Mouse (Mus musculus) skeletal muscle tissue, postnatal 0 days (tissue): ENCODE measurements around the gene Itgb4. TPM values are rescaled to one million over a fixed set of nuclear protein-coding genes. Genes with fewer than 3 reads are reported as not detected.

Source experiments
- polyA plus RNA-seq: library from polyadenylated mRNA; unstranded; fragments of >200 nt; fragmentation: Nextera tagmentation; extraction: Ambion mirVana; gene quantifications from 2 replicates; pipeline ENCODE4 v1.2.1, GENCODE M21; 2015

The Itgb4 gene
- polyA plus RNA-seq = 1.6 and 2.1 TPM in 2 replicates

DNA sequence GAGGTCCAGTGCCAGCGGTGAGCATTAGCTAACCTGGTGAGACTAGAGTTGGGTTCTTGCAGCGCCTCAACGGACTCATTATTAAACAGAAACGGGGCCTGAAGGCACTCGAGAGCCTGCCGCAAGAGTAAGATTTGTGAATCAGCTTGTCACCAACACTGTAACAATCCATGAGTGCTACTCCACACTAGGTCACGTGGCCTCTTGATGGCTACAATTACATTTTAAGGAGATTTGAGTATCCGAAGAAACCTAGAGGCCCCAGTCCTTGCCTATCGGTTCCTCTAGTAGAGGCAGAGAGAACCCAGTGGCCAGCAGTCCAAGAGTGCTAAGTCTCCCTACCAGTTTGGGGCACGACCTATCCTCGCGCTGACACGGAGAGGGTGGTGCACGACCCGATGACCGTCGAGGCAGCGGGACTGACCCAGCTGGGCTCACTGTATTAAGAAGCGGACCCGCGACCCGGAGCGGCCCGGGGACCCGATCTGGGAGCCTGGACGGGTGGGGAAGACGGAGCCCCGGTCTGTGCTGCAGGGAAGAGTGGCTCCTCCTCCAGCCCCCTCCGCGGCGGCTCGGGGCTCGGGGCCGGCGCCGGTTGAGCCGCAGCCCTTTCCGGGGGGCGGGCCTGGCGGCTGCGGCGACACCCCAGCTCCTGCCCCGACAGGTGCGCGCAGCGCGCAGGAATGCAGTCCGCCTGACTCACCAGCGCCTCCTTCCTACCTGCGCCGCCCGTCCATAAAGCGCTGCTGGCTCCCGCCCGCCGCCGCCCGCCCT, at the start of gene Itgb4:
Itgb4 (plus strand) TSS at position 401 of the 774 bp plus-strand sequence.

DNA sequence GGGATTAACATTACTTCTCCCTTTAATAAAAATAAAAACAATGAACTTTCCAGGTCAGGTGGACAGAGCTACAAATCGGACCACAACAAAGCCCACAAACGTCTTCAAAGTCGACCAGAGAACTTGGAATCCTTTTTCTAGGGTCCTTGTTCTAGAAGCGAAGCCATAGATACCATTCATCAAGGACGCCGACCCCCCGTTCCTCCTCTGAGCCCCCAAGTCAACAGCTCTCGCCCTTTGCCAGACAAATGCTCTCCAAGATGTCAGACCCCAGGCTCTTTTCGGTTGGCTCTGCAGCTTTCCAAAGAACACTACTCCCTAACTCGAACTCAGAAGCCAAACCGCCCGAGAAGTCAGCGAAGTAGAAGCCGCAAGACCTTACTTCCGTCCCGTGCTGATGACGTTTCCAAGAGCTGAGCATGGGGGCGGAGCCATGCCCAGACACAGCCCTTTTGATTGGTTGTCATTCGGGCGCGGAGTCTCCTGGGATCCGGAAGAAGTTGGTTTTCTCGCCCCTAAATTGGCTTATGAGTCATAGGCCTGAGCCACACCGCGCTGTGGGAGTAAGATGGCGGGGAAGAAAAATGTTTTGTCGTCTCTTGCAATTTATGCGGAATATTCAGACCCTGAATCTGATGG, 41.3 kb upstream of the Itgb4 start, which contains the start of the genes Sap30bp and Recql5:
Sap30bp (plus strand) TSS at position 175 of the 639 bp plus-strand sequence.
Recql5 (minus strand) TSS at position 370 of the 639 bp plus-strand sequence.

DNA sequence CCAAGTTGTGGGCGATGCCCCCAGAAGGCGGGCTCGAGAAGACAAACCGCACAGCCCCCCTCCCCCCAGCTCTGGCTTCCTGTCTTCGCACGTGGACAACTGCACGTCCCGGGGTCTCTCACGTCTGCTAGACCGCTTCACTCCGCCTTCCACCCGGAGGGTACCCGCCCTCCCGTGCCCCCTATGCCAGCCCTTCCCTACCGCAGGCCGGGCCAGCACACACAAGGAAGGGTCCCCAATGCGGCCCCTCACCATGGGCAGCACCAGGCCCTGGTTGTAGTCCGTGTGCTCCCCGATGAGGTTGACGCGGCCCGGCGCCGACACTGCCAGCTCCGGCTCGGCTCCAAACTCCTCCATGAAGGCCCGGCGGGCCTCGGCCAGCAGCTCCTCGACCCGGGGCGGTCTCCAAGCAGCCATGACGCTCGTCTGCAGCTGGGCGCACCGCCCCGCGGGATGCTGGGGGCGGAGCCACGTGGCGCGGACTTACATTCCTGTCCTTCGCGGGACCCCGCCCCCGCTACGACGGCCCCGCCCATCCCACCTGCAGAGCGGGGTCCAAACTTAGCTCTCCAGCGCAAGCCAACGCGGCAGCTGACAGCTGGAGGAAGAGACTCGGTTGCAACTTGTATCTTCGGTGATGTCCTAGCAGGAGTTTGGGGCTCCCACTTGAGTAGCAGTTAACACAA, 37.9 kb downstream of the Itgb4 start, which contains the start of gene Galk1:
Galk1 (minus strand) TSS at position 458 of the 686 bp plus-strand sequence.

DNA sequence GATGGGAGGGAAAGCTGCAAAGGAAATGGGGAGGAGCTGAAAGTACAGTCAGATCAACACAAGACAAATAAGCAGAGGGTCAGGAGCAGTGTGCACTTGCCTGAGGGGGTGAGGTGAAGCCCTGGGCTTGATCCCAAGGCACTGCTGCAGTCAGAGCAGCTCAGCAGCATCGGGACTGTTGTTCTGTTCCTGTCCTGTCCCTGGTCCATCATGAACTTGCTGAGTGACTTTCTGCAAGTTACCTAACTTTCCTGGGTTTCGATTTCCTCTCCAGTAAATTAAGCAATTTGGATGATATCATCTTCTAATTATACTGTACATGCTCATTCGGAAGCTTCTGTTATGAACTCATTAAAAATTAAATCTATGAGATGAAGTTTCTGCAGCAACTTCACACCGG, 53.2 kb downstream of the Itgb4 start, which contains the start of gene H3f3b:
H3f3b (minus strand) TSS at position 207 of the 400 bp plus-strand sequence.

GRCm38 (mm10) chr11:116030088-116030897, 55.8 kb downstream of the Itgb4 start, which contains the start of gene Unk:
TSS of gene Unk (plus strand) at chr11:116030322.

Other genes starting within 250 kb of the Itgb4 start
- gene Tmem94, start 209.3 kb upstream of the Itgb4 start, polyA plus RNA-seq = 13.5 and 14.3 TPM in 2 replicates
- 7.4 and 7.9 TPM in 2 replicates for gene Caskin2, start 161.1 kb upstream of the Itgb4 start, polyA plus RNA-seq
- 18.6 and 21.4 TPM in 2 replicates for gene Tsen54, start 160.0 kb upstream of the Itgb4 start, polyA plus RNA-seq
- gene Llgl2, start 150.7 kb upstream of the Itgb4 start, polyA plus RNA-seq = 13.0 and 14.3 TPM in 2 replicates
- gene Myo15b, start 116.3 kb upstream of the Itgb4 start, polyA plus RNA-seq = 0.19 and 0.31 TPM in 2 replicates
- 35.1 and 36.7 TPM in 2 replicates for gene Smim5, start 74.7 kb upstream of the Itgb4 start, polyA plus RNA-seq
- 0.64 and 0.80 TPM in 2 replicates for gene Smim6, start 62.7 kb upstream of the Itgb4 start, polyA plus RNA-seq
- gene Sap30bp, start 41.4 kb upstream of the Itgb4 start, polyA plus RNA-seq = 20.3 and 23.4 TPM in 2 replicates
- 5.2 and 5.6 TPM in 2 replicates for gene Recql5, start 41.2 kb upstream of the Itgb4 start, polyA plus RNA-seq
- 51.1 and 63.1 TPM in 2 replicates for gene Galk1, start 38.0 kb downstream of the Itgb4 start, polyA plus RNA-seq
- gene H3f3b, start 53.3 kb downstream of the Itgb4 start, polyA plus RNA-seq = 498 and 591 TPM in 2 replicates
- 10.3 and 10.8 TPM in 2 replicates for gene Unk, start 55.6 kb downstream of the Itgb4 start, polyA plus RNA-seq
- gene Unc13d, start 103.3 kb downstream of the Itgb4 start, polyA plus RNA-seq = 1.6 and 2.0 TPM in 2 replicates
- gene Wbp2, start 112.3 kb downstream of the Itgb4 start, polyA plus RNA-seq = 72.0 and 74.4 TPM in 2 replicates
- 29.1 and 38.2 TPM in 2 replicates for gene Trim47, start 152.5 kb downstream of the Itgb4 start, polyA plus RNA-seq
- gene Trim65, start 156.4 kb downstream of the Itgb4 start, polyA plus RNA-seq = 2.2 and 2.3 TPM in 2 replicates
- 78.7 and 82.2 TPM in 2 replicates for gene Mrpl38, start 164.2 kb downstream of the Itgb4 start, polyA plus RNA-seq
- gene Fbf1, start 193.5 kb downstream of the Itgb4 start, polyA plus RNA-seq = 8.8 TPM in 2 replicates
- 30.5 and 34.0 TPM in 2 replicates for gene Ten1, start 224.1 kb downstream of the Itgb4 start, polyA plus RNA-seq
- 29.7 and 37.4 TPM in 2 replicates for gene Acox1, start 224.3 kb downstream of the Itgb4 start, polyA plus RNA-seq